Mouse (Mus musculus) CH12.LX (cell line): Measurements from ENCODE around the gene Slbp. TPM values are rescaled to one million over a fixed set of nuclear protein-coding genes. Genes with fewer than 3 reads are reported as not detected.

Source experiments
- DNase-seq: peaks from one replicate; pipeline ENCODE4 v3.0.0-alpha.2; 2013; ENCODE audit errors: extremely low read depth
- H3K27ac ChIP-seq: 2 replicates; pipeline ENCODE4 v1.5.1; 2012; ENCODE audit warnings: low read depth, mild to moderate bottlenecking, control low read depth, moderate library complexity; ENCODE audit not compliant: insufficient read depth
- H3K27me3 ChIP-seq: replicated peaks from 2 replicates; pipeline ENCODE3; 2012; ENCODE audit warnings: inconsistent platforms
- H3K36me3 ChIP-seq, 2 experiments: replicated peaks in 1 of 2; 2 replicates each; pipeline versions ENCODE3 to v1.6.1; 2012; ENCODE audit warnings: inconsistent platforms in 1 of 2, low read length in 1 of 2, mild to moderate bottlenecking in 1 of 2, mixed read lengths in 1 of 2, moderate library complexity in 1 of 2; ENCODE audit not compliant: control insufficient read depth in 1 of 2, insufficient read depth in 1 of 2
- H3K4me1 ChIP-seq, 2 experiments: 2 replicates each; pipeline ENCODE4 v1.6.1; 2012; ENCODE audit warnings: inconsistent platforms in 1 of 2, moderate library complexity in 1 of 2; ENCODE audit not compliant: insufficient read depth in 2 of 2, control insufficient read depth in 1 of 2
- H3K4me2 ChIP-seq: 2 replicates; pipeline ENCODE4 v1.6.1; 2012; ENCODE audit warnings: low read depth, mild to moderate bottlenecking, control low read depth; ENCODE audit not compliant: poor library complexity, insufficient read depth, severe bottlenecking
- H3K4me3 ChIP-seq, 3 experiments: fragments of 150-350 bp in 1 of 3; sonication (generic) in 1 of 3; replicated peaks in 1 of 3; 2 replicates each; pipeline versions ENCODE3 to v1.5.1; 2011 to 2012; ENCODE audit warnings: low read depth in 2 of 3, low read length in 2 of 3, mild to moderate bottlenecking in 2 of 3, moderate library complexity in 2 of 3, control low read depth in 1 of 3, improper control_type of control experiment in 1 of 3, inconsistent platforms in 1 of 3, mixed read lengths in 1 of 3; ENCODE audit not compliant: poor library complexity in 1 of 3
- H3K79me2 ChIP-seq: replicated peaks from 2 replicates; pipeline ENCODE4 v1.6.1; 2012; ENCODE audit warnings: mild to moderate bottlenecking, moderate library complexity; ENCODE audit not compliant: control insufficient read depth, poor library complexity, insufficient read depth, severe bottlenecking; ENCODE audit errors: extremely low read depth
- H3K9ac ChIP-seq: 2 replicates; pipeline ENCODE4 v1.6.1; 2012; ENCODE audit warnings: low read depth, mild to moderate bottlenecking, control low read depth, moderate library complexity; ENCODE audit not compliant: insufficient read depth
- H3K9me3 ChIP-seq: replicated peaks from 2 replicates; pipeline ENCODE3; 2012; ENCODE audit warnings: low read length, inconsistent platforms, mixed read lengths
- BHLHE40 ChIP-seq: IDR thresholded peaks from 2 replicates; pipeline ENCODE4 v1.6.1; 2011; ENCODE audit warnings: mild to moderate bottlenecking, low read depth, low read length, improper control_type of control experiment
- CHD1 ChIP-seq: IDR thresholded peaks from 2 replicates; pipeline ENCODE4 v1.6.1; 2012; ENCODE audit warnings: low read depth, low read length, improper control_type of control experiment, inconsistent platforms
- CTCF ChIP-seq, 2 experiments: IDR thresholded peaks in 1 of 2; conservative IDR thresholded peaks in 1 of 2; 2 replicates each; pipeline ENCODE4 v1.5.1; 2011 to 2012; ENCODE audit warnings: low read depth in 2 of 2, low read length in 2 of 2, improper control_type of control experiment in 1 of 2, inconsistent platforms in 1 of 2, mild to moderate bottlenecking in 1 of 2, moderate library complexity in 1 of 2
- E2F4 ChIP-seq: IDR thresholded peaks from 2 replicates; pipeline ENCODE4 v1.6.1; 2011; ENCODE audit warnings: low read depth, low read length, improper control_type of control experiment; ENCODE audit not compliant: insufficient replicate concordance
- GABPA ChIP-seq: IDR thresholded peaks from 2 replicates; pipeline ENCODE4 v1.6.1; 2012; ENCODE audit warnings: low read depth, low read length, improper control_type of control experiment, inconsistent platforms; ENCODE audit not compliant: insufficient replicate concordance
- HCFC1 ChIP-seq: IDR thresholded peaks from 2 replicates; pipeline ENCODE4 v1.6.1; 2012; ENCODE audit warnings: low read depth, mild to moderate bottlenecking, inconsistent platforms, low read length, improper control_type of control experiment
- IRF4 ChIP-seq: IDR thresholded peaks from 2 replicates; pipeline ENCODE4 v1.6.1; 2014; ENCODE audit warnings: low read depth, mild to moderate bottlenecking, inconsistent platforms, low read length, improper control_type of control experiment
- JUN ChIP-seq: IDR thresholded peaks from 2 replicates; pipeline ENCODE4 v1.6.1; 2011; ENCODE audit warnings: low read depth, mild to moderate bottlenecking, low read length, improper control_type of control experiment, moderate library complexity; ENCODE audit not compliant: insufficient read depth
- MEF2A ChIP-seq: IDR thresholded peaks from 2 replicates; pipeline ENCODE4 v1.6.1; 2014; ENCODE audit warnings: low read depth, mild to moderate bottlenecking, inconsistent platforms, low read length, improper control_type of control experiment, borderline replicate concordance
- MXI1 ChIP-seq: IDR thresholded peaks from 2 replicates; pipeline ENCODE4 v1.6.1; 2011; ENCODE audit warnings: mild to moderate bottlenecking, low read depth, low read length, improper control_type of control experiment
- NRF1 ChIP-seq: IDR thresholded peaks from 2 replicates; pipeline ENCODE4 v1.6.1; 2014; ENCODE audit warnings: low read depth, mild to moderate bottlenecking, inconsistent platforms, low read length, improper control_type of control experiment, moderate library complexity
- POLR2A ChIP-seq: IDR thresholded peaks from 2 replicates; pipeline ENCODE4 v1.6.1; 2011; ENCODE audit warnings: low read depth, mild to moderate bottlenecking, improper control_type of control experiment, low read length
- POLR2AphosphoS2 ChIP-seq: IDR thresholded peaks from 2 replicates; pipeline ENCODE4 v1.6.1; 2011; ENCODE audit warnings: low read depth, low read length, improper control_type of control experiment
- RAD21 ChIP-seq: IDR thresholded peaks from 2 replicates; pipeline ENCODE4 v1.6.1; 2011; ENCODE audit warnings: low read depth, mild to moderate bottlenecking, low read length, improper control_type of control experiment, moderate library complexity
- TBP ChIP-seq: conservative IDR thresholded peaks from 2 replicates; pipeline ENCODE4 v1.6.1; 2011; ENCODE audit warnings: low read depth, low read length, improper control_type of control experiment
- TCF12 ChIP-seq: IDR thresholded peaks from 2 replicates; pipeline ENCODE4 v1.6.1; 2014; ENCODE audit warnings: low read depth, mild to moderate bottlenecking, inconsistent platforms, low read length, improper control_type of control experiment
- ZKSCAN1 ChIP-seq: IDR thresholded peaks from 2 replicates; pipeline ENCODE4 v1.6.1; 2012; ENCODE audit warnings: low read depth, inconsistent platforms, low read length, improper control_type of control experiment, borderline replicate concordance
- ZMIZ1 ChIP-seq: IDR thresholded peaks from 2 replicates; pipeline ENCODE4 v1.6.1; 2012; ENCODE audit warnings: low read depth, mild to moderate bottlenecking, inconsistent platforms, low read length, improper control_type of control experiment
- dilution Hi-C: fragments of 300-500 bp; cut with MboI; formaldehyde crosslinking; loops from 2 replicates; pipeline ENCODE4 v1.14.3; 2020; ENCODE audit warnings: low sequenced_read_pairs; ENCODE audit not compliant: extremely low pct_unique_long_range_greater_than_20kb, extremely low pct_ligation_motif_present
- in situ Hi-C: fragments of 300-500 bp; cut with MboI; formaldehyde crosslinking; loops from 3 replicates; pipeline ENCODE4 v1.14.3; 2019; ENCODE audit warnings: low sequenced_read_pairs, low pct_ligation_motif_present, low pct_unique_long_range_greater_than_20kb, mixed read lengths
- polyA plus RNA-seq: library from polyadenylated mRNA; unstranded; fragments of >175 nt; gene quantifications from 2 replicates; pipeline ENCODE4 v1.2.1, GENCODE M21; 2012; ENCODE audit warnings: low read depth; ENCODE audit not compliant: insufficient read length
- total RNA-seq, 2 experiments: library from RNA; depleted of rRNA; stranded (reverse); fragments of 300-350 nt in 1 of 2; fragments of >200 nt in 1 of 2; gene quantifications; 2 replicates each; pipeline ENCODE4 v1.2.3; 2012 to 2014

The Slbp gene
- total and polyA plus RNA-seq, 3 experiments, result 85.4 to 263 (median 117) TPM

DNA sequence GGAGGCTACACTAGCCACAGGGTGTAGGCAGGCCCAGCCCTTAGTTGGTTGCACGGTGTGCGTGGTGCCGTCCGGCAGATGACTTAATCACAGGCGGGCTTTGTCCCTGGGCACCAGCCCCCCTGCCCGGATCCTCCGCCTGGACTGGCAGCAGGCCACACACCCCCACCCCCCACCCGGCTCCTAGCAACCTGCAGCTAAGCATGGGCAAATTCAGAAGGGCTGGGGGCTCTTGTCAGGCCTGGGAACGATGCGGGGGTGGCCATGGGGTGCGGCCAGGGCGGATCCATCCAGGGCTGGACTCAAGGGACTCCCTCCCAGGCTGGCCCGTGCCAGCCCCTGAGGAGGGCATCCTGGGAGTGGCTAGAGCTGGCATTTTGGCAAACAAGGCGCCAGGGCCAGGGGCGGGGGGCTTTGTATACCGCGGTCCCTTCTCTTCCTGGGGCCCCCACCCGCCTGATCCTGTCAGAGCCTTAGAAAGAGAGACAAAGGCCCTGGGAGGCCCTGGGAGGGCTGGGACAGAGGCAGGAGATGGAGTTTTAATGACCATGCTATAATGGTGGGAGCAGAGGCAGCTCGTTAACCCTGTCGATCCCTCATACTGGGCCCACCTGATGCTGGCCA is 37.0 kb upstream of the Slbp start:
- in situ Hi-C loops (no loop called here), dilution Hi-C loops (no loop called here)
- H3K4me2 ChIP-seq, result no peak overlapping the region
- no peaks in the 10 kb centered on the region for H3K36me3 ChIP-seq
- H3K4me1 ChIP-seq, result peaks cover 0 to 5% of the 10 kb centered on the region in 2 experiments; a peak in 2 of 4 replicates
- no peak overlapping the region for H3K9ac ChIP-seq
- H3K27ac ChIP-seq, result no peak overlapping the region
- no peak overlapping the region for H3K4me3 ChIP-seq
- DNase-seq, result no peak
- no peaks in the 10 kb centered on the region for H3K79me2 ChIP-seq
- H3K9me3 ChIP-seq, result no peaks in the 10 kb centered on the region
- peaks cover 58% of the 10 kb centered on the region for H3K27me3 ChIP-seq
- TF ChIP-seq POLR2A (no peak), CTCF (conservative IDR thresholded peaks at IDR 0.05 in 1 of 2, IDR thresholded peaks at IDR 0.05 in 1 of 2; ENCODE audit: low read depth in 2 of 2, low read length in 2 of 2) (no peak), MXI1 (no peak), POLR2AphosphoS2 (no peak), IRF4 (no peak), BHLHE40 (no peak), GABPA (no peak), HCFC1 (no peak), ZMIZ1 (no peak), TBP (no peak)
- TF ChIP-seq, all 38 proteins: peak for 0

DNA sequence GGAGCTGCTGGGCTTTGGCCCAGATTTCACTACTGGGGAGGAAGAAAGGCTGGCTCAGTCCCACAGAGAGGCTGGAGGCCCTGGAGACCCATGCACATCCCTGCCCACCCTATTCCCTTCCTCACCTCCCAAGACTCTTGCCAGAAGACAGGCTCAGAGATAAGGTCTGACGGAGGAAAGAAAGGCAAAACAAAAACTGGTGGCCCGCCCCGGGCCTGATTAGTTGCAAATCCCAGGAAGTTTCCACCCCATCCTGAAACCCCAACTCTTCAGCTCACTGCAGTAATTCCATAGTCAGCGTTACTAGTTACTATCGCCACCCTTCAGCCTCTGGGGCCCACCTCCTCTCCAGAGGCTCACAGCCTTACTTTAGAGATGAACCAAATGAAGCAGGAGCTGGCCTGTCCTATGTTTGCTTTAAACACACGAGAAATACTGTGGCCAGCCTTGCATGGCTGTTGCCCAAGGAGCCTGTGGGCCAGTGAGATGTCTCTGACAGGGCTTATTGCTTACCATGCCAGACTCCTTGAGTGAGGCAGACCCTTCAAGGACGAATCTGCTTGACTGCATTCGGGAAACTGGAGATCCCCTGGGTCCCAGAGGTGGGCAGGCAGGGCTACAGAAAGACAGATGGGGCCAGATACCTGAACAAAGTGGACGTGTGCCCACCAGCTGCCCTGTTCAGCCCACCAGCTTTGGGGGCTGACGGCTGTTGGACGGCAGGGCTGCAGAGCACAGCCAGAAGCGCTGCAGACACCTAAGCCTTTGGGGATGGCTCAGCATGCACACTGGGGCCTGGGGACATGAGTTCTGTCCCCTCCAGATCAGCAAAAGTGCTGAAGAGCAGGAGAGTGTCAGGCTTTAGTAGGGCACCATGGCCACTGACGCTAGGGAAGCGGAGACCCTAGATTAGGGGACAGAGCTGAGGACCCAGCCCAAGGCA is 36.2 kb upstream of the Slbp start:
- Histone ChIP-seq H3K9me3 (no peaks in the 10 kb centered on the region), H3K4me1 (peaks cover 0 to 6% of the 10 kb centered on the region in 2 experiments; a peak in 2 of 4 replicates), H3K27me3 (peaks cover 52% of the 10 kb centered on the region), H3K4me2 (no peak overlapping the region), H3K9ac (no peak overlapping the region), H3K79me2 (no peaks in the 10 kb centered on the region), H3K4me3 (no peak overlapping the region), H3K36me3 (no peaks in the 10 kb centered on the region), H3K27ac (no peak overlapping the region)
- dilution Hi-C loops, result no loop called here
- no peak for TF ChIP-seq MXI1
- no peak for TF ChIP-seq JUN
- TF ChIP-seq HCFC1, result no peak
- no peak for TF ChIP-seq ZKSCAN1
- no peak for TF ChIP-seq RAD21
- no peak for TF ChIP-seq BHLHE40
- TF ChIP-seq GABPA, result no peak
- no peak for TF ChIP-seq MEF2A
- no peak for TF ChIP-seq NRF1
- TF ChIP-seq TCF12, result no peak
- no peak for TF ChIP-seq E2F4
- TF ChIP-seq CHD1, result no peak
- no peak for DNase-seq
- in situ Hi-C loops, result no loop called here
